Mouse (Mus musculus) forebrain, postnatal 0 days (tissue): ENCODE data around the gene Cnot3. TPM values are rescaled to one million over a fixed set of nuclear protein-coding genes. Genes with fewer than 3 reads are reported as not detected.

Source experiments
- ATAC-seq: fragments of 200-750 bp; cut with Nextera tagmentation; 2 replicates; pipeline ENCODE4 v1.8.0; 2017; ENCODE audit warnings: mild to moderate bottlenecking, moderate library complexity
- DNase-seq: peaks from one replicate; pipeline ENCODE4 v3.0.0-alpha.2; 2015
- H3K27ac ChIP-seq: fragments of 300-500 bp; sonication (generic); 2 replicates; pipeline ENCODE4 v1.5.1; 2014; ENCODE audit warnings: low read depth, mild to moderate bottlenecking, antibody characterized with exemption, low read length, moderate library complexity, mixed read lengths
- H3K27me3 ChIP-seq: fragments of 300-500 bp; sonication (generic); 2 replicates; pipeline ENCODE4 v1.6.1; 2014; ENCODE audit warnings: mild to moderate bottlenecking, low read length, mixed read lengths; ENCODE audit not compliant: insufficient read depth
- H3K36me3 ChIP-seq: fragments of 300-500 bp; sonication (generic); 2 replicates; pipeline ENCODE4 v1.6.1; 2014; ENCODE audit warnings: mild to moderate bottlenecking, moderate library complexity; ENCODE audit not compliant: insufficient read depth
- H3K4me1 ChIP-seq: fragments of 300-500 bp; sonication (generic); 2 replicates; pipeline ENCODE4 v1.6.1; 2014; ENCODE audit warnings: antibody characterized with exemption; ENCODE audit not compliant: insufficient read depth
- H3K4me2 ChIP-seq: fragments of 300-500 bp; sonication (generic); 2 replicates; pipeline ENCODE4 v1.6.1; 2014; ENCODE audit warnings: low read depth, mild to moderate bottlenecking, moderate library complexity
- H3K4me3 ChIP-seq: fragments of 300-500 bp; sonication (generic); 2 replicates; pipeline ENCODE4 v1.5.1; 2014; ENCODE audit warnings: low read depth, low read length, mixed read lengths
- H3K9ac ChIP-seq: fragments of 300-500 bp; sonication (generic); 2 replicates; pipeline ENCODE4 v1.6.1; 2014; ENCODE audit warnings: mild to moderate bottlenecking
- H3K9me3 ChIP-seq: fragments of 300-500 bp; sonication (generic); 2 replicates; pipeline ENCODE4 v1.6.1; 2016; ENCODE audit warnings: low read length
- CTCF ChIP-seq: sonication (generic); IDR thresholded peaks from 2 replicates; pipeline ENCODE4 v1.5.1; 2016; ENCODE audit warnings: antibody characterized with exemption, control low read depth, low read depth
- WGBS: fragments of 180-500 bp; shearing (Covaris S2); extraction: QIAGEN DNeasy Blood & Tissue Kit; methylation state at CpG from one replicate; pipeline ENCODE4 v1.1.7; 2014; 5-methylcytosine and 5-hydroxymethylcytosine counted together
- polyA plus RNA-seq: library from polyadenylated mRNA; unstranded; fragments of >200 nt; fragmentation: Nextera tagmentation; extraction: Ambion mirVana; gene quantifications from 2 replicates; pipeline ENCODE4 v1.2.1, GENCODE M21; 2015
- total RNA-seq: library from RNA; depleted of rRNA; stranded (reverse); fragments of >200 nt; gene quantifications from 2 replicates; pipeline ENCODE4 v1.2.3, GENCODE M21; 2014

Gene Cnot3
- total and polyA plus RNA-seq, 2 experiments from 2014 or later = 19.8 to 35.4 TPM

DNA sequence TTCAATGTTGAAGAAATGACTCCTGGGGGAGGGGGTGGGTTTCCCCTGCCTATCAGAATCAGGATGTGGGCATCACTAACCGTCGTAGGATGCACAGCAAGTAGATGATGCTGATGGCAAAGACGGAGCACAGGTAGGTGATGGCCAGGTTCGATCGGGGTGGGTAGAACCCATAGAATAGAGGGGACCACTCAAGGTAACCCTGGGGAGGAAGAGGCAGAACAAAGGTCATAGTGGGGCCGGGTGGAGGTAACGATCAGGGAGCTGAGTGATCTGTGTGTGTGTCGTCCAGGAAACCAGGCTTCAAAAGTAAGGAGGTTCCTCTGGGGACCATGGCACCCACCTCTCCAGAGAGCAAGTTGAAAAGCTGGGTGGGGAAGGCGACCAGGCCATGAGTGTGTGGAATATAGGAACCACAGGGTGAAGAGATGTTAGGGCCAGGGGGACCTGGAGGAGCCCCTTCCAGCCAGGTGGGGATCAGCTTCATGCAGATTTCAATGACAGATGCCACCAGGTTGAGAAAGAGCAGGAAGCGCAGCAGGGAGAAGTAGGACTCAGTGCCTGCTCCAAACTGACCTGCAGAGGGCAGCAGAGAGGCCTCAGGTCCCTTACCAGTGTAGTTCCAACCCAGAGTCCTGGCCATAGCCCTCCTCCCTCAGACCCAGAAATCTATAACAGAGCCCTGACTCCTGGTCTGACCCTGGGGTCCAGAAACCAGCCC is 29.6 kb downstream of the Cnot3 start:
- Histone ChIP-seq H3K9ac (no peak overlapping the region), H3K27ac (no peak overlapping the region), H3K36me3 (peaks cover 5% of the 10 kb centered on the region; the same call in 1 of the 2 replicates), H3K27me3 (no peaks in the 10 kb centered on the region), H3K4me3 (no peak overlapping the region), H3K4me2 (no peak overlapping the region), H3K9me3 (no peaks in the 10 kb centered on the region), H3K4me1 (no peaks in the 10 kb centered on the region)
- TF ChIP-seq CTCF = peak; percentile 91
- WGBS = 72% methylated on average over 10 of the region's 10 CpGs
- ATAC-seq = peak; percentile 93
- DNase-seq = peak; percentile 82

DNA sequence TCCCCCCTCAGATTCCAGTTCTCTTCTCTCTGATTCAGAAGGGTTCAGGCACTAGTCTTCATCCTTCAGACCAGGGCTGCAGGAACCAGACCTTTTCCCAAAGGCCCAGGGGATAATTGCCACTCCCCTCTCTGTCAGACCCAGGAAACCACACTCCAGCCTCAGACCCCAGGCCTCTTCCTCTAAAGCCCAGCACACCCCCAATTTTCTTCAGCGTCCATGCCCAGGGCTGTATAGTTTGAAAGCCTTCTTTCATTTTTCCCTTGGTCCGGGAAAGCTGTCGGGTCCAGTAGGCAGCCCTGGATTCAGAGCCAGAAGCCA is 30.1 kb downstream of the Cnot3 start:
- Histone ChIP-seq H3K4me3 (no peak overlapping the region), H3K27me3 (no peaks in the 10 kb centered on the region), H3K27ac (no peak overlapping the region), H3K9me3 (no peaks in the 10 kb centered on the region), H3K9ac (no peak overlapping the region), H3K36me3 (peaks cover 5% of the 10 kb centered on the region; the same call in 1 of the 2 replicates), H3K4me2 (no peak overlapping the region), H3K4me1 (no peaks in the 10 kb centered on the region)
- DNase-seq = no peak
- ATAC-seq = no peak
- WGBS = 83% methylated on average over 3 of the region's 3 CpGs
- TF ChIP-seq CTCF = no peak

DNA sequence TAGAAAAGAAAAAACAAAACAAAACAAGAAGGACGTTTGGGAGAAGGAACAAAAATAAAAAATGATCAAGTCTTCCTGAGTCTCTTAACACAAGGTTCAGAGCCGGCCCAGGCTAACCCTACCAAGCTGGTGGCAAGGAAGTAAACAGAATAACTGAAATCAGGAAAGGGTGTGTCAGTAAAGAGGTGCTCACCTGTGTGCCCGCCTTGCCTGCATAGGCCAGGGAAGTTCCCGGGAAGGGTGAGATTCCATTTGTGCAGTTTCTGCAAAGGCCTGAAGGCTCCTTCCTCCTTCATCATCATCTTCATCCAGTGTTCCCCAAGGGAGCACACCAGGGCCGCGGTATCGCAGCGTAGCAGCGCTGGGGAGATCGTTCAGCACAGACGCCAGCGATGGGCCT is 31.3 kb downstream of the Cnot3 start:
- 91% methylated on average over 12 of the region's 12 CpGs for WGBS
- H3K9me3 ChIP-seq = no peaks in the 10 kb centered on the region
- no peaks in the 10 kb centered on the region for H3K4me1 ChIP-seq
- no peak overlapping the region for H3K27ac ChIP-seq
- no peak overlapping the region for H3K9ac ChIP-seq
- peaks cover 11% of the 10 kb centered on the region for H3K36me3 ChIP-seq
- no peak for ATAC-seq
- no peak overlapping the region for H3K4me3 ChIP-seq
- H3K4me2 ChIP-seq = no peak overlapping the region
- no peak for DNase-seq
- no peak for TF ChIP-seq CTCF
- no peaks in the 10 kb centered on the region for H3K27me3 ChIP-seq

DNA sequence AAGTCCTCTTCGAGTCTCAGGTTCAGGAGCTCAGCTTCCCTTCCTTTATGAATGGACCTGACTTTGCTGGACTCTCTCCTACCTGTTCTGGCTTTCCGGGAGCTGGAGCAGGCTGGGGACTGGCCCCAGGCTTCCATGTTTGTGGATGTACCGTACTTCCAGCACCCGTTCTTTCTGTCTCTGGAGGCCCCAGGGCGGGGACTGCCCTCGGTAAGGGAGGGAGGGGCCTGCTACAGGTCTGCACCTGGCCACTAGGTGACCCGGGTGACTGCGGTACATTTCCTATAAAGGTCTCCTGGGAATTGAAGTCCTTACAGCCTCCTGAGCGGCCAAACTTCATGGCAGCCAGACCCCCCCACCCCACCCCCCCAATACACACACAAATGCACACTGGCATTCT is 32.3 kb downstream of the Cnot3 start, which contains the start of gene Tmc4:
Gene Tmc4 (minus strand): TSS at position 212 of the 400 bp plus-strand sequence.
- TF ChIP-seq CTCF = no peak
- peaks cover 14% of the 10 kb centered on the region for H3K36me3 ChIP-seq
- no peaks in the 10 kb centered on the region for H3K4me1 ChIP-seq
- H3K27ac ChIP-seq = no peak within 1 kb of the TSS
- H3K9me3 ChIP-seq = no peaks in the 10 kb centered on the region
- H3K4me3 ChIP-seq = no peak within 1 kb of the TSS
- no peak within 1 kb of the TSS for H3K9ac ChIP-seq
- 61% methylated on average over 9 of the region's 9 CpGs for WGBS
- H3K4me2 ChIP-seq = no peak within 1 kb of the TSS
- ATAC-seq (no peak), DNase-seq (no peak)
- no peaks in the 10 kb centered on the region for H3K27me3 ChIP-seq

DNA sequence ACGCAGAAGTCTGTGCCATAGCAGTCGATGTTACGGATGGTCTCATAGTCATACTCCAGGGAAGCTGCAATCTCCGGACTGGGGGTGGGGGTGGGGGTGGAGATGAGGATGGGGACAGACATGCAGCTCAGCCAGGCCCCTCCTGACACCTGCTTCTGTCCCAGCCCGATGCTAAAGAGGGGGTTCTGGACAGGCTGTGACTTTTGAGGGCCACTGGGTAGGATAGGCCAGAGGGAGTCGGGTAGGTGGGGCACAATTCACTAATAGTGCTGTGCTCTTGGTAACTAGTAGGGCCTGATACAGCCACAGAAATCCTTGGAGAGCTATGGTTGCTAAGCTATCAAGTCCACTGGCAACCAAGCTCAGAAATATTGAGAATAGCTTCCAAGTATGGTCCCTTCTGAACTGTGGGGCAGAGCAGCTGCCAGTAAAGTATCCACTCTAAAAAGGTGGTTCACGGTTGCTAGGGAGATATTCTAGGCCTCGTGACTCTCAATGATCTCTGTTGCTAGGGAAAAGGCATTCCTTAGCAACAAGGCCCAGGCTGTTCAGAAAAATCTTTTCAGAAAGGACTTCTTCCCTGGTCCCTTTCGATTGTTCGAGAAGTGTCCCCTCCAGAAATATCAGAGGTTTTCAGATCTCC is 39.0 kb downstream of the Cnot3 start:
- Histone ChIP-seq H3K27me3 (no peaks in the 10 kb centered on the region), H3K27ac (peak overlapping the region; percentile 71), H3K36me3 (peaks cover 45% of the 10 kb centered on the region), H3K9me3 (no peaks in the 10 kb centered on the region), H3K4me3 (no peak overlapping the region), H3K4me1 (no peaks in the 10 kb centered on the region), H3K4me2 (no peak overlapping the region), H3K9ac (no peak overlapping the region)
- 61% methylated on average over 10 of the region's 10 CpGs for WGBS
- no peak for TF ChIP-seq CTCF
- ATAC-seq (peak; percentile 89), DNase-seq (peak; percentile 57)

DNA sequence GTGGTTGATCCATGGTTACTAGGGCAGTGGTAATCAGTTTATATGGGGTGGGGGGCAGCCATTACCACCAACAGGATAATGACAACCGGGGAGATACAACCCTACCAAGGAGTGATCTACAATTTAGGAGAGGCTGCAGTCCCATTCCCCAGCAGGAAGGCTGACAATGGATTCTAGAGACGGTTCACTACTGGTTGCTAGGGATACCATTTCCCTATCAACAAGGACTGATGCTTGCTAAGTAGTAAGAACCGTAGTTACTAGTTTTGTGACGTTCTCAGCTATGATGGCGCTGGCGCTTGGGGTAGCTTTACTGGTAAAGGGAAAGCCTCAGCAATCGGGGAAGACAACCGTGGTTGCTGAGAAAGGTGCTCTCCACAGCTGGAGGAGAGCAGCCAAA is 39.6 kb downstream of the Cnot3 start:
- DNase-seq (no peak), ATAC-seq (peak; percentile 62)
- 71% methylated on average over 8 of the region's 8 CpGs for WGBS
- no peak overlapping the region for H3K9ac ChIP-seq
- H3K9me3 ChIP-seq = no peaks in the 10 kb centered on the region
- H3K27me3 ChIP-seq = no peaks in the 10 kb centered on the region
- H3K36me3 ChIP-seq = peaks cover 48% of the 10 kb centered on the region
- no peaks in the 10 kb centered on the region for H3K4me1 ChIP-seq
- H3K4me3 ChIP-seq = no peak overlapping the region
- H3K27ac ChIP-seq = peak overlapping the region; percentile 71
- no peak overlapping the region for H3K4me2 ChIP-seq
- no peak for TF ChIP-seq CTCF

DNA sequence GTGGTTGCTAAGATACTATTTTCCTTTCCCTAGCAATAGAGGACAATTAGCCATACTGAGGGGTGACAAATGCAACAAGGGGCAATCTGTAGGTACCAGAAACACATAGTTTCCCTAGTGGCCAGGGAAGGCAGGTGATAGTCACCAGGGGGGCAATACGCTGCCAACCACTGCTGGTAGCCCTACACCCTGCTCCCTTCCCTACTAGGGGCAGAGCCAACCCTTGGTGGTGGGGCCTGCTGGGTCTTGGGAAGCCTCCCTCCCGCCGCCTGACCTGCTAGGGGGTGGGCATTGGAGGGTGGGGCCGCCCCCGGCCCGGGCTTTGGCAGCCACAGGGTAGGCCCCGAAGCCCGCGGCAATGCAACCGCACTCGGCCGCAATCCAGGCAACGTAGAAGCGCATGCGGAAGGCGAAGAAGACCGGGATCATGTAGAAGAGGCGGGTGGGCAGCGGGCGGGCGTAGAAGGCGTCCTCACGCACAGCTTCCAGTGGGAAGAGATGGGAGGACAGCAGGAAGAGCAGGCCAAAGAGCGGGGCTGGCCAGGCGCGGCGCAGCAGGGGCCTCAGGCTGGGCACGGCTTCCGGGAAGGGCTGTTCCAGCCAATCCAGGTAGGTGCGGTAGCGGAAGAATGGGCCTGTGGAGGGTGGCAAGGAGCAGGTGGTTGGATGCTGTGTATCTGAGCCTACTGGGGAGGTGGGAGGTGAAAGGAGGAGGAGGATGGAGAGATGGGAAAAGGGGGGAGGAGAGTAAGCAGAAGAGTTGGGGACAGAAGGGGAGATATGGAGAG is 40.5 kb downstream of the Cnot3 start:
- H3K27me3 ChIP-seq = no peaks in the 10 kb centered on the region
- ATAC-seq = no peak

More for the DNA sequence above, 40.5 kb downstream of the Cnot3 start:
- no peak for DNase-seq
- H3K9me3 ChIP-seq = no peaks in the 10 kb centered on the region
- no peak overlapping the region for H3K9ac ChIP-seq
- TF ChIP-seq CTCF = no peak
- WGBS = 83% methylated on average over 30 of the region's 31 CpGs
- peak overlapping the region; percentile 71; the same call in 1 of the 2 replicates for H3K27ac ChIP-seq
- H3K4me1 ChIP-seq = no peaks in the 10 kb centered on the region
- H3K4me3 ChIP-seq = no peak overlapping the region
- H3K36me3 ChIP-seq = peaks cover 50% of the 10 kb centered on the region
- H3K4me2 ChIP-seq = no peak overlapping the region
